In the genomic region with DNA sequence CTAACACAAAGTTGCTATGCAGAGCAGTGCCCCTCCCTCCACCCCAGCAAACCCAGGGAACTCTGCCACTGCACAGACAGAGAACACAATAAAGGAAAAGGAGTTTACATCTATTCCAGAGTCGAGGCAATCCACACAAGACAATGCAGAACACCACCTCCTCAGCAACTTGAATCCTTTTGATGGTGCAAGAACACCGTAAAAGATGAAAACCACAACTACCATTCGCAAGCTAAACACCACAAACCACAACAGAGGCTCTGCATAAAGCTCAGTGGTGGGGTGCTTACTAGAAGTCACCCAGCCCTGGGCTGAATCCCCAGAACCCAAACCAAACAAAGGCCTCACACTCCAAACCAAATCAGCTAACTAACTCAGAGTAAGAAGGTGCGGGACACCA, we compare ENCODE assay signal across 14 mouse cellular contexts.
A peak's percentile ranks its signal among the peaks of the same experiment; 100 is the strongest.
DNase-seq lines count a peak whose midpoint lies in the region; ATAC-seq and TF ChIP-seq lines count a peak whose summit lies in the region.
"Had no signal": no experiment of that assay in that cellular context is flagged by ENCODE, and none has a peak within 500 bp of the region (broad histone marks: within the 10 kb centered on the region; RNA-seq: fewer than 3 reads in every experiment).

No protein-coding gene starts in this region.

- ATAC-seq in heart, embryonic 13.5 days (ENCODE audit: extremely low read depth, insufficient number of reproducible peaks, low FRiP score, low TSS enrichment): no peak
- ATAC-seq in lung, embryonic 14.5 days (ENCODE audit: insufficient read depth): no peak
- ATAC-seq in megakaryocyte progenitor cell, adult 5-6 weeks (replicated peaks; ENCODE audit: poor library complexity): peak; percentile 49
- ATAC-seq in forebrain, embryonic 16.5 days: no peak
- ATAC-seq: activated CD4-positive, CD25-positive, alpha-beta regulatory T cell, adult 4 months; hindbrain, embryonic 16.5 days had no signal

- H3K9ac ChIP-seq in heart, embryonic 13.5 days: no peak overlapping the region
- no peak overlapping the region for H3K9ac ChIP-seq in lung, embryonic 14.5 days
- H3K9ac ChIP-seq in forebrain, embryonic 16.5 days (replicated peaks; ENCODE audit: low read depth, low read length): no peak overlapping the region

- peak overlapping the region; percentile 68; the same call in 1 of the 2 replicates for H3K4me2 ChIP-seq in heart, embryonic 13.5 days
- 0 out of 2 replicates have a peak overlapping the region, but pooled peaks have one; percentile 41 for H3K4me2 ChIP-seq in lung, embryonic 14.5 days
- no peak overlapping the region for H3K4me2 ChIP-seq in forebrain, embryonic 16.5 days (ENCODE audit: low read length)

- H3K27me3 ChIP-seq in heart, embryonic 13.5 days (replicated peaks): no peaks in the 10 kb centered on the region
- no peaks in the 10 kb centered on the region for H3K27me3 ChIP-seq in lung, embryonic 14.5 days (ENCODE audit: insufficient read depth, low read length)
- no peaks in the 10 kb centered on the region for H3K27me3 ChIP-seq in forebrain, embryonic 16.5 days (replicated peaks; ENCODE audit: control insufficient read depth, insufficient read depth, low read length)

- H3K9me3 ChIP-seq in heart, embryonic 13.5 days: no peaks in the 10 kb centered on the region
- H3K9me3 ChIP-seq in lung, embryonic 14.5 days (ENCODE audit: low read depth, low read length): no peaks in the 10 kb centered on the region
- H3K9me3 ChIP-seq in forebrain, embryonic 16.5 days (ENCODE audit: control insufficient read depth, low read length): no peaks in the 10 kb centered on the region

- H3K4me3 ChIP-seq in heart, embryonic 13.5 days: no peak overlapping the region
- no peak overlapping the region for H3K4me3 ChIP-seq in lung, embryonic 14.5 days (ENCODE audit: low read depth, low read length)
- no peak overlapping the region for H3K4me3 ChIP-seq in forebrain, embryonic 16.5 days (replicated peaks; ENCODE audit: low read length)

- DNase-seq in heart, postnatal 14 days: no peak
- no peak for DNase-seq in lung, embryonic 14.5 days
- no peak for DNase-seq in lung, postnatal 25 days (ENCODE audit: low spot score)
- DNase-seq in ES-CJ7 (ENCODE audit: low read depth, low spot score): peak; percentile 16
- no peak for DNase-seq in cerebellum, adult 11-12 months
- DNase-seq: cerebellum, postnatal 10 days; left cerebral cortex, postnatal 4 days; lung, postnatal 14 days; thymus, adult 2 months had no signal

- H3K36me3 ChIP-seq in heart, embryonic 13.5 days: no peaks in the 10 kb centered on the region
- H3K36me3 ChIP-seq in lung, embryonic 14.5 days (ENCODE audit: insufficient read depth): no peaks in the 10 kb centered on the region
- no peaks in the 10 kb centered on the region for H3K36me3 ChIP-seq in forebrain, embryonic 16.5 days (ENCODE audit: control insufficient read depth, insufficient read depth)

- WGBS in heart, embryonic 13.5 days: 80% methylated on average over 4 of the region's 4 CpGs
- WGBS in lung, embryonic 14.5 days: 76% methylated on average over 4 of the region's 4 CpGs
- 62% methylated on average over 4 of the region's 4 CpGs for WGBS in forebrain, embryonic 16.5 days

- TF ChIP-seq CTCF in lung, embryonic 14.5 days (IDR thresholded peaks at IDR 0.05; ENCODE audit: low read depth): no peak

- intact Hi-C loops in heart, postnatal 14 days (cut with DNase I): loop anchor here (5.0 kb wide), 2 partner anchors 37 to 102 kb away; no protein-coding TSS in a partner anchor

- peaks cover 85% of the 10 kb centered on the region for H3K4me1 ChIP-seq in heart, embryonic 13.5 days
- peaks cover 55% of the 10 kb centered on the region for H3K4me1 ChIP-seq in lung, embryonic 14.5 days (ENCODE audit: insufficient read depth)
- H3K4me1 ChIP-seq in forebrain, embryonic 16.5 days (replicated peaks; ENCODE audit: control insufficient read depth, insufficient read depth, low read length): peaks cover 19% of the 10 kb centered on the region

- H3K27ac ChIP-seq in heart, embryonic 13.5 days (replicated peaks): peak overlapping the region; percentile 88
- H3K27ac ChIP-seq in lung, embryonic 14.5 days (ENCODE audit: low read depth): peak overlapping the region; percentile 74
- H3K27ac ChIP-seq in forebrain, embryonic 16.5 days (ENCODE audit: low read length): no peak overlapping the region
